Mouse (Mus musculus) midbrain, embryonic 12.5 days (tissue): ENCODE results near the gene Clasp1. TPM values are rescaled to one million over a fixed set of nuclear protein-coding genes. Genes with fewer than 3 reads are reported as not detected.

Experiments used
- ATAC-seq: fragments of 200-750 bp; cut with Nextera tagmentation; 2 replicates; pipeline ENCODE4 v1.8.0; 2017; ENCODE audit warnings: low read depth, moderate TSS enrichment, moderate library complexity; ENCODE audit not compliant: low FRiP score
- H3K27ac ChIP-seq: fragments of 300-500 bp; sonication (generic); replicated peaks from 2 replicates; pipeline ENCODE4 v1.5.1; 2016; ENCODE audit warnings: mild to moderate bottlenecking
- H3K27me3 ChIP-seq: fragments of 300-500 bp; sonication (generic); 2 replicates; pipeline ENCODE4 v1.6.1; 2016; ENCODE audit warnings: mild to moderate bottlenecking
- H3K36me3 ChIP-seq: fragments of 300-500 bp; sonication (generic); 2 replicates; pipeline ENCODE4 v1.6.1; 2016
- H3K4me1 ChIP-seq: fragments of 300-500 bp; sonication (generic); 2 replicates; pipeline ENCODE4 v1.6.1; 2016
- H3K4me2 ChIP-seq: fragments of 300-500 bp; sonication (generic); replicated peaks from 2 replicates; pipeline ENCODE4 v1.6.1; 2016; ENCODE audit warnings: mild to moderate bottlenecking, moderate library complexity
- H3K4me3 ChIP-seq: fragments of 300-500 bp; sonication (generic); 2 replicates; pipeline ENCODE4 v1.5.1; 2016; ENCODE audit warnings: mild to moderate bottlenecking
- H3K9ac ChIP-seq: fragments of 300-500 bp; sonication (generic); replicated peaks from 2 replicates; pipeline ENCODE4 v1.6.1; 2016; ENCODE audit warnings: mild to moderate bottlenecking, moderate library complexity
- H3K9me3 ChIP-seq: fragments of 300-500 bp; sonication (generic); 2 replicates; pipeline ENCODE4 v1.6.1; 2016; ENCODE audit warnings: mild to moderate bottlenecking
- WGBS: fragments of 180-500 bp; shearing (Covaris S2); methylation state at CpG from one replicate; pipeline ENCODE4 v1.1.7; 2016; 5-methylcytosine and 5-hydroxymethylcytosine counted together
- polyA plus RNA-seq: library from polyadenylated mRNA; unstranded; fragments of >200 nt; fragmentation: Nextera tagmentation; extraction: Ambion mirVana; gene quantifications from 2 replicates; pipeline ENCODE4 v1.2.1, GENCODE M21; 2016

Clasp1 gene
- polyA plus RNA-seq, 1 experiment from 2014 or later: 139 TPM

GRCm38 (mm10) chr1:118409249-118409648, 20.4 kb downstream of the Clasp1 start:
- WGBS: 79% methylated on average over 4 of the region's 4 CpGs
- no peak for ATAC-seq
- no peak overlapping the region for H3K4me3 ChIP-seq
- H3K36me3 ChIP-seq: no peaks in the 10 kb centered on the region
- H3K27me3 ChIP-seq: no peaks in the 10 kb centered on the region
- no peak overlapping the region for H3K27ac ChIP-seq
- no peaks in the 10 kb centered on the region for H3K4me1 ChIP-seq
- H3K4me2 ChIP-seq: no peak overlapping the region
- H3K9me3 ChIP-seq: no peaks in the 10 kb centered on the region
- no peak overlapping the region for H3K9ac ChIP-seq

DNA sequence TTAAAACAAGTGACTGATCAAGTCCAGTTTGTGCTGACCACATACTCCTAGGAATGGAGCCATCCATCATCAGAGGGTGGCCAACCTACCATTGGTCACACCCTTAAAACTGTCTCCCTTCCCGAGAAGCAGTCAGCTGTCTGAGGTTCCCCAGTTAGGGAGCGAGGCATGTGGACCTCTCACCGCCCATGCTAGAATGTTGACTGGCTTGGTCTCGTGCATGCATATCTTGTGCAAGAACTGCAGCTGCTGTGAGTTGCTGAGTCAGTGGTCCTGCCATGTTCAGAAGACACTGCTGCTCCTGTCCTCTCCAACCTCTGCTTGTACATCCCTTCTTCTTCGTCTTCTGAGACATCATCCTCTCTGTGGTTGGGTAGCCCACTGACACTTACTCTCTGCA, 22.0 kb downstream of the Clasp1 start:
- Histone ChIP-seq H3K9me3 (no peaks in the 10 kb centered on the region), H3K36me3 (no peaks in the 10 kb centered on the region), H3K4me3 (no peak overlapping the region), H3K9ac (no peak overlapping the region), H3K4me1 (no peaks in the 10 kb centered on the region), H3K27me3 (no peaks in the 10 kb centered on the region), H3K4me2 (no peak overlapping the region), H3K27ac (no peak overlapping the region)
- 89% methylated on average over 5 of the region's 5 CpGs for WGBS
- ATAC-seq: no peak

DNA sequence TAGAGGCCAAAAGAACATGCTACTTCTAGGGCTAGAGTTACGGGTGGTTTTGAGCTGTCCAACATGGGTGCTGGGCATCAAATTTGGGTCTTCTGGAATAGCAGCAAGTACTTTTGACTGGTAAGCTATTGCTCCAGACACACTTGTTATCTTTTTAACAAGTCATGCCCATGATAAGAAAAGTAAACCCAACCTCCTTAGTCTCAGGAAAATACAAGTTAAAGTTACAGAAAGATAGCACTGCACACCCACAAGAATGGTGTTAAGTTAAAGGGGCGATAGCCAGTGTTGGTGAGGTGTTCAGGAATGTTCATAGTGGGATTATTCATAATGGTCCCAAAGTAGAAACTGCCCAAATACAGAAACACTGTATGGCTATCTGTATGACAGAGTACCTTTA, 24.3 kb downstream of the Clasp1 start:
- WGBS: 98% methylated on average over 2 of the region's 2 CpGs
- Histone ChIP-seq H3K4me3 (no peak overlapping the region), H3K9ac (no peak overlapping the region), H3K4me1 (no peaks in the 10 kb centered on the region), H3K27me3 (no peaks in the 10 kb centered on the region), H3K4me2 (no peak overlapping the region), H3K9me3 (no peaks in the 10 kb centered on the region), H3K27ac (no peak overlapping the region), H3K36me3 (no peaks in the 10 kb centered on the region)
- no peak for ATAC-seq

DNA sequence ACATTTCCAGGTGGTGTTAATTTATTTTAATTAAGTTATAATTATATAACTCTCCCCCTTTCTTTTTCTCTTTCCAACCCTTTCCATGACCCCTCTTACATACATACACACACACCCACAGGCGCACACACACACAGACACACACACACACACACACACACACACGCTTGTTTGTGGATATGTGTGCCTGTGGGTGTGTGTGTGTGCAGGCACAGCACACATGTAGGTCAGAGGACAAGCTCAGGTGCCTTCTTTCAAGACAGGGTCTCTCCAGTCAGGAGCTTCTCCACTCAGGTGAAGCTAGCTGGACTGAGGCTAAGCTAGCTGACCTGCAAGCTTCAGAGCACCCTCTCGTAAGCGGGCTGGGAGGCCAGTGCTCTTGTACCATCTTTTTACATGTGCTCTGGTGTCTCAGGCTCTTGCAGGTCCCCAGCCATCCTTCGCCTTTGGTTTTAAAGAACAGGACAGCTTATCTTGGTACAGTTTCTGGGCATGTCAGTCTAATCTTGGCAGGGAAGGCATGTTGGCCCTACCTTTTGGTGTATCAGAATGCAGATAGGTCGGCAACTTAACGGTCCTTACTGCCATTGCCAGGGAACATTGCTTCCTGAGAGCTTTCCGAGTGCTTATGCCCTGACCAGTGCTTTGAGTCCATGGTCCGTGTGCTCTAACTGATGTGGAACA, 28.3 kb downstream of the Clasp1 start:
- Histone ChIP-seq H3K4me3 (no peak overlapping the region), H3K36me3 (peaks cover 23% of the 10 kb centered on the region), H3K4me1 (no peaks in the 10 kb centered on the region), H3K4me2 (no peak overlapping the region), H3K9ac (no peak overlapping the region), H3K27me3 (no peaks in the 10 kb centered on the region), H3K9me3 (no peaks in the 10 kb centered on the region), H3K27ac (no peak overlapping the region)
- no peak for ATAC-seq
- WGBS: 95% methylated on average over 9 of the region's 9 CpGs

DNA sequence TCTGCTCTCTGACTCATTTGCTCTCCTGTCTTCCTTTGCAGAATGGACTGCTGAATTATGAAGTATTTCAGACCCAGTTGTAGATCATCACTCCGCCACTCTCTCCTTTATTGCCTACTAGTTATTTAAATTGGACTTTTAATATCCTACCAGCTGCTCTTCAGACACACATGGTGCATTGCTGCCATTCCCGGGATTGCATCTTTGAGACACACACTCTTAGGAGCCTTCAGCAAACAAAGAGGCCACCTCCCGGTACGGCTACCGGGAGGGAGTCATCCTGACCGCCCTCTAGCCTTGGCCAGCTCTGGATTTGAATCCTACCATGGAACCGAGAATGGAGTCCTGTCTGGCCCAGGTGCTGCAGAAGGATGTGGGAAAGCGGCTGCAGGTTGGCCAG, 30.5 kb downstream of the Clasp1 start:
- peaks cover 40% of the 10 kb centered on the region for H3K36me3 ChIP-seq
- no peaks in the 10 kb centered on the region for H3K9me3 ChIP-seq
- ATAC-seq: no peak
- WGBS: 90% methylated on average over 8 of the region's 8 CpGs
- no peak overlapping the region for H3K9ac ChIP-seq
- no peaks in the 10 kb centered on the region; the same call in 1 of the 2 replicates for H3K4me1 ChIP-seq
- H3K4me3 ChIP-seq: no peak overlapping the region
- H3K27me3 ChIP-seq: no peaks in the 10 kb centered on the region
- H3K27ac ChIP-seq: no peak overlapping the region
- no peak overlapping the region for H3K4me2 ChIP-seq

DNA sequence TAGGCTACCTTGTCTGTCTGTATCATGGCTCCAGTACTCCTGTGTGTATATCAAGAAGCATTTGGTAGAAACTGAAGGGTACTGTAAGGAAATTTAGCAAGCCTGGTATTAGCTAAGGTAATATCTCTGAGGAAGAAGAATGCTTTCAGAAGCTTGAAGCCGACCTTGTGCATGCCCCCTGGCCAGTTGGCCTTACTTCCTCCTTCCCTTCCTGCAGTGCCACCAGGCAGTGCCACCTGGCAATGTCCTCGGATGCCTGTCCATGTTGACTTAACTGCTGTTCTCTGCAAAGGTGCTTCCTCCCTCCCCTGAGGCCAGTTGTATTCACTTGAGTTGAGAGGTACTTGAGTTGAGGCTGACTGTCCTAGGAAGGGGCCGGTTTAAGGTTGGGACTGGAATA, 32.3 kb downstream of the Clasp1 start:
- 89% methylated on average over 3 of the region's 3 CpGs for WGBS
- Histone ChIP-seq H3K9me3 (no peaks in the 10 kb centered on the region), H3K9ac (no peak overlapping the region), H3K4me3 (no peak overlapping the region), H3K27me3 (no peaks in the 10 kb centered on the region), H3K4me2 (no peak overlapping the region), H3K36me3 (peaks cover 46% of the 10 kb centered on the region), H3K4me1 (no peaks in the 10 kb centered on the region; the same call in 1 of the 2 replicates), H3K27ac (no peak overlapping the region; the same call in 1 of the 2 replicates)
- ATAC-seq: no peak

- WGBS: 75% methylated on average over 6 of the region's 6 CpGs
- Histone ChIP-seq H3K27me3 (no peaks in the 10 kb centered on the region), H3K9ac (no peak overlapping the region), H3K27ac (no peak overlapping the region), H3K36me3 (peaks cover 46% of the 10 kb centered on the region), H3K4me2 (no peak overlapping the region), H3K4me1 (no peaks in the 10 kb centered on the region; the same call in 1 of the 2 replicates), H3K4me3 (no peak overlapping the region), H3K9me3 (no peaks in the 10 kb centered on the region)
- peak; percentile 19; the same call in 1 of the 2 replicates for ATAC-seq
Observed at GRCm38 (mm10) chr1:118422812-118423211, 34.0 kb downstream of the Clasp1 start.

DNA sequence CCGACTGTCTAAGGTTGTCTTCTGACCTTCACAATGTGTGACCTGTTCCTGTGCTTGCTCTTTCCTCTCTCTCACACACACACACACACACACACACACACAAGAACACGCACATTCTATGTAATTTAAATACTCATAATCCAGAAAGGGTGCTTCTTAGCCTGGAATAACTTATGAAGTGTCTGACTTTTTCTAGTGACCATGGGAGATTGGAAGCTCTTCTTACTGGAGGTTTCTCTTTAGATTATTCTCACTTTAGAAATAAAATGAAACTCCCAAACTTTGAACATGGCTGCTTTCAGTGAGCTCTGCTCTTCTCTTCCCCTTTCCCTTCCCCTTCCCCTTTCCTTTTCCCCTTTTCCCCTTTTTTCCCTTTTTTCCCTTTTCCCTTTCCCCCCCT, 37.1 kb downstream of the Clasp1 start:
- Histone ChIP-seq H3K36me3 (peaks cover 29% of the 10 kb centered on the region), H3K4me2 (no peak overlapping the region), H3K9me3 (no peaks in the 10 kb centered on the region), H3K4me1 (peaks cover 3% of the 10 kb centered on the region; the same call in 1 of the 2 replicates), H3K27me3 (no peaks in the 10 kb centered on the region), H3K9ac (no peak overlapping the region), H3K4me3 (no peak overlapping the region), H3K27ac (no peak overlapping the region)
- ATAC-seq: no peak
- WGBS: 84% methylated on average over 2 of the region's 2 CpGs

DNA sequence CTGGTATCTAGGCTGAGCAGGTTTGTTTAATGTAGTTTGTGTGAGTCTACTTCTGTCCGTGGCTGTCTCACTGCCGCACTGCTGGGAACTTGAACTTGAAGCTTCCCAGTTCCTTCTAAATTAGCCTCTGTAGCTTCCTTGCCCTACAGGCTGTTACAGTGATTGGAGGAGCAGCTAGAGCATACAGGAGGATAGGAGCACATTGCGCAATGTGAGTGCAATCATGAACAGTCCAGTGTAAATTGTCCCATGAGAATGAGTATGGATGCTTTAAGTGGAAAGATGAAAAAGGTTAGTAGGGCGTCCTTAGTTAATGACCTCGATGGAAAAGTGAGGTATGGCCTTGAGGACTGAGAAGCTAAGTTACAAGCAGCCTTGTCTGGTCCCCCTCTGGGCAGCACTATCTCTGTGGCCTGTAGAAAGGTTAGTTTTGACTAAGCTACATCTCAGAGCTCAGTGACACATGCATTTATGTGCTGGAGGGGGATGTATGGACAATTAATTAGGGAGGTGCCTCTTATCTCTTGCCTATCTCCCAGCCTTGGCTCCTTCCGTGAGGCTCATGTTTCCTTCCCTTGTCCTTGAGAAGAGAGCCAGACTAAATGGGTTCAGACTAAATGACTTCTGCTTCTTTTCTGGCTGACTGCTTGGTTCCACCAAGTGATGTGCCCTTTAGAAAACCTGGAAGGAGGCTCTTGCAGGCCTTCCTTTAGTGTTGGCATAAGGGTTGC, 39.7 kb downstream of the Clasp1 start:
- H3K9me3 ChIP-seq: no peaks in the 10 kb centered on the region
- H3K27ac ChIP-seq: no peak overlapping the region
- H3K4me3 ChIP-seq: no peak overlapping the region
- ATAC-seq: no peak
- H3K4me2 ChIP-seq: no peak overlapping the region
- H3K9ac ChIP-seq: no peak overlapping the region
- peaks cover 12% of the 10 kb centered on the region for H3K36me3 ChIP-seq
- no peaks in the 10 kb centered on the region for H3K27me3 ChIP-seq
- H3K4me1 ChIP-seq: peaks cover 3% of the 10 kb centered on the region; the same call in 1 of the 2 replicates
- 96% methylated on average over 6 of the region's 6 CpGs for WGBS

DNA sequence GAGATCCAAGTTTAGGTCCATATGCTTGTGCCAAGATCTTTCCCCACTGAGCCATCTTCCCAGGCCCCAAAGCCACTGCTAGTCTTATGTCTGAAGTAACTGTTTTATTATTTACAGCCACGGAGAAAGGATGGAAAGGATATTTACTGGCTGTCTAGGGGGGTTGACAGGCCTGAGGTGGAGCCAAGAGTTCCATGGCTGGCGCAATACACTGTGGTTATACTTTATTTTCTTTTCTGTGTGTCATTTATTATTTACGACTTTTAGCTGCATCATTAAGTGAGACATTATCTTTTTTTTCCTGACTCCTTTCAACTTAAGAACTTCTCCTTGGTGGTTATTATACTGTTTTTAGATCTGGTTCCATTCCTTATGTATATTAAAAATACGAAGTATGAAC, 42.7 kb downstream of the Clasp1 start:
- H3K27ac ChIP-seq: no peak overlapping the region

GRCm38 (mm10) chr1:118435001-118435473, 46.2 kb downstream of the Clasp1 start:
- peak; percentile 63; the same call in 1 of the 2 replicates for ATAC-seq
- Histone ChIP-seq H3K4me2 (no peak overlapping the region), H3K36me3 (no peaks in the 10 kb centered on the region), H3K4me1 (peaks cover 7% of the 10 kb centered on the region; the same call in 1 of the 2 replicates), H3K27me3 (no peaks in the 10 kb centered on the region), H3K9ac (no peak overlapping the region), H3K4me3 (no peak overlapping the region), H3K27ac (peak overlapping the region; percentile 46), H3K9me3 (no peaks in the 10 kb centered on the region)
- WGBS: 69% methylated on average over 10 of the region's 10 CpGs

More for the DNA sequence above, 42.7 kb downstream of the Clasp1 start:
- WGBS: 94% methylated on average over 4 of the region's 4 CpGs
- no peaks in the 10 kb centered on the region for H3K36me3 ChIP-seq
- peaks cover 10% of the 10 kb centered on the region; the same call in 1 of the 2 replicates for H3K4me1 ChIP-seq
- no peak overlapping the region for H3K9ac ChIP-seq
- H3K4me2 ChIP-seq: no peak overlapping the region
- H3K4me3 ChIP-seq: no peak overlapping the region
- H3K9me3 ChIP-seq: no peaks in the 10 kb centered on the region
- no peaks in the 10 kb centered on the region for H3K27me3 ChIP-seq
- no peak for ATAC-seq

GRCm38 (mm10) chr1:118437856-118438255, 49.0 kb downstream of the Clasp1 start:
- H3K9me3 ChIP-seq: no peaks in the 10 kb centered on the region
- no peaks in the 10 kb centered on the region for H3K36me3 ChIP-seq
- peaks cover 7% of the 10 kb centered on the region; the same call in 1 of the 2 replicates for H3K4me1 ChIP-seq
- no peak overlapping the region for H3K4me2 ChIP-seq
- H3K27me3 ChIP-seq: no peaks in the 10 kb centered on the region
- no peak overlapping the region for H3K27ac ChIP-seq
- WGBS: 92% methylated on average over 4 of the region's 4 CpGs
- no peak overlapping the region for H3K9ac ChIP-seq
- no peak overlapping the region for H3K4me3 ChIP-seq
- ATAC-seq: no peak
